Mouse (Mus musculus): Measurements from ENCODE around the gene Cdh1. TPM values are rescaled to one million over a fixed set of nuclear protein-coding genes. Genes with fewer than 3 reads are reported as not detected.
A peak's percentile ranks its signal among the peaks of the same experiment; 100 is the strongest.

The Cdh1 gene
- polyA plus RNA-seq, 1 experiment from 2014 or later, result 9.0 TPM

DNA sequence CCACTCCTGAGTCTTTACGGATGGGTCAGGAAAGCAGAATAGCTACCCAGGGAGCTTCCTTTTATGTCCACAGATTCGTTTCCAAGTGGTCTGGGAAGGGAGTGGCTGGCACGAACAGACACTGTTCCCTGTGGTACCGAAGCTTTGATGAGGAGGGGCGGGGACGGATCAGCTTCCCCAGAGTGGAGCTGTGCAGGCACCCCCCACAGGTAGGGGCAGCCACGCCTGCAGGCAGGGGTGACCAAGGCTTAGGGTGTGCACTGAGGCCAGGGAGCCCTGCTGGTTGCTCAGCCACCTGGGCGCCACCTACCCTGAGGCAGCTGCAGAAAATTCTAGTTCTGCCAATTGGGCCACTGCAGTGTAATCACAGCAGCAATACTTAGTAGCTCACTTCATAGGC, 29.5 kb downstream of the Cdh1 start:
- no peaks in the 10 kb centered on the region for H3K9me3 ChIP-seq
- H3K4me1 ChIP-seq (replicated peaks), result peaks cover 36% of the 10 kb centered on the region

DNA sequence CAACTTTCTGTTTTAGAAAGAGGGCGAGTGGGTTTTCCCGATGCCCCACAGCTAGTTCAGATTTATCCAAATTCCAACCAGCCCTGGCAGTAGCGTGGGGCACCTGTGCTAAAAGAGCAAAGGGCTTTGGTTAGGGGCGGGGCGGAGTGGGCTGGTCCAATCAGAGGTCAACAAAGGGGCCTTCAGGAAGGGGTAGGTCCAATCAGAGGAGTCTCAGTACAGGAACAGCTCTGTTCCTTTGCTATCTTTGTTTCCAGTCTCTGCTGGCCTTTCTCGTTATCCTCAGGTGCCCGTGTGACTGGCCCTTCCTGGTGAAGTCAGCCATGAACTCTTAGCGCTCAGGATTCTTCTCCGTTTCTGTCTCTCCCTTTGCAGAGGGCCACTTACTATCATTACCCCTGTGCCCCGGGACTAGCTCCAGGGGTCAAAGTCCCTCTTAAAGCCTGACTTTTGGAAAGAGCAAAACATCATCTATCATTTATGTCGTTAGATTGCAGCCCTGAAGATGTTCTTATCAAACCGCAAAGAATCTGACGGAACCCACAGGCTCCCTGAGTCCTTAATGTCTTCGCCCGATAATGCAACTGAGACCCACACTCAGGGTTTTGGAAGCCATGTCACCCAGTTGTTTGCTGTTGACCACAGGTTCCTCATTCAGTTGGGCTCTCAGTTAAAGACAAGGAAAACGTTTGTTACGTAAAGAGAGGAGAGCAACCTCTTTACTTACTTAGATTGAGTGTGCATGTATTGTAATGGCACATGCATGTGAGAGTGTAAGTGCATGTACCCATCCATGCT, 30.4 kb downstream of the Cdh1 start:
- H3K27me3 ChIP-seq (ENCODE audit: insufficient read depth, poor library complexity, severe bottlenecking), result no peaks in the 10 kb centered on the region
- DNase-seq (ENCODE audit: low spot score), result no peak
- H3K9me3 ChIP-seq, result no peaks in the 10 kb centered on the region
- peaks cover 36% of the 10 kb centered on the region for H3K4me1 ChIP-seq (replicated peaks)
- H3K4me3 ChIP-seq, result no peak overlapping the region
- H3K36me3 ChIP-seq, result no peaks in the 10 kb centered on the region
- WGBS, result 71% methylated on average over 17 of the region's 17 CpGs
- no peak overlapping the region for H3K27ac ChIP-seq

More for the DNA sequence above, 29.5 kb downstream of the Cdh1 start:
- Histone ChIP-seq H3K36me3 (no peaks in the 10 kb centered on the region), H3K4me3 (no peak overlapping the region), H3K27ac (no peak overlapping the region), H3K27me3 (ENCODE audit: insufficient read depth, poor library complexity, severe bottlenecking) (no peaks in the 10 kb centered on the region)
- 14% methylated on average over 8 of the region's 8 CpGs for WGBS
- DNase-seq (ENCODE audit: low spot score), result no peak

DNA sequence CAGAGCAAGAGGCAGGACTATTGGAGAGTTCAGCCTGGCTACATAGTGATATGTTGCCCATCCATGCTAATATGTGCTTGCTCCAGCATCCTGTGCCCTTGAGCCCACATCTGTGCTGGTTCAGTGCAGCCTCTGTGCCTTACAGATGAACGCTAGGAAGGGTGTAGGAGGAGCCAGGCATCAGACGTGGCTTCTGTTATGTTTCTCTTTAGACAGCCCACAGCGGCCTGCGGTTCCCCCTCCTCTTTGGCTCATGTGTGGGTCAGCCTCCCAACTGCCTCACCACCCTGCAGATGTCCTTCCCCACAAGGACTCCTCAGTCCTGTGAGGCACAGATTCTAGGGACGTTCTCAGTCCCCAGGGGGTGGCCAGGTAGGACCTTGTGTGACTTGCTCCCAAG, 32.1 kb downstream of the Cdh1 start:
- WGBS, result 46% methylated on average over 5 of the region's 5 CpGs
- peaks cover 32% of the 10 kb centered on the region for H3K4me1 ChIP-seq (replicated peaks)
- no peak for DNase-seq (ENCODE audit: low spot score)
- H3K36me3 ChIP-seq, result no peaks in the 10 kb centered on the region
- no peak overlapping the region for H3K27ac ChIP-seq
- no peaks in the 10 kb centered on the region for H3K27me3 ChIP-seq (ENCODE audit: insufficient read depth, poor library complexity, severe bottlenecking)
- H3K4me3 ChIP-seq, result no peak overlapping the region
- H3K9me3 ChIP-seq, result no peaks in the 10 kb centered on the region

DNA sequence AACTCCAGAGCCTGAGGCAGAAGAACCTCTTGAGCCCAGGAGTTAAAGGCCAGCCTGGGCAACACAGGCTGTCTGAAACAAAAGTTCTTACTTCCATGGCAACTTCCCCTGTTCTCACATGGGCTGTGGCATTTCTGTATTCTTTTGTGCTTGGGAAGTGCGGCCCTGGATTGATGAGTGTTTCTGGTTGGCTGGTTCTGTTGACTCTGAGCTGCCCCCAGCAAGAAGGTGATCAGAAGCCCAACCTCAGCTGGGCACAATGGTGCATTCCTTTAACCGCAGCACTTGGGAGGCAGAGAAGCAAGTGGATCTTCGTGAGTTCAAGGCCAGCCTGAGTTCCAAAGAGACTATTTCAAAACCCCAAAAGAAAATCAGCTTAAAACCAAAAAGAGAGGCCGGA, 34.3 kb downstream of the Cdh1 start:
- WGBS, result 72% methylated on average over 4 of the region's 4 CpGs
- Histone ChIP-seq H3K4me3 (no peak overlapping the region), H3K36me3 (no peaks in the 10 kb centered on the region), H3K27ac (0 out of 2 replicates have a peak overlapping the region, but pooled peaks have one; percentile 45), H3K4me1 (replicated peaks) (peaks cover 21% of the 10 kb centered on the region), H3K27me3 (ENCODE audit: insufficient read depth, poor library complexity, severe bottlenecking) (no peaks in the 10 kb centered on the region), H3K9me3 (no peaks in the 10 kb centered on the region)
- peak; percentile 24 for DNase-seq (ENCODE audit: low spot score)

DNA sequence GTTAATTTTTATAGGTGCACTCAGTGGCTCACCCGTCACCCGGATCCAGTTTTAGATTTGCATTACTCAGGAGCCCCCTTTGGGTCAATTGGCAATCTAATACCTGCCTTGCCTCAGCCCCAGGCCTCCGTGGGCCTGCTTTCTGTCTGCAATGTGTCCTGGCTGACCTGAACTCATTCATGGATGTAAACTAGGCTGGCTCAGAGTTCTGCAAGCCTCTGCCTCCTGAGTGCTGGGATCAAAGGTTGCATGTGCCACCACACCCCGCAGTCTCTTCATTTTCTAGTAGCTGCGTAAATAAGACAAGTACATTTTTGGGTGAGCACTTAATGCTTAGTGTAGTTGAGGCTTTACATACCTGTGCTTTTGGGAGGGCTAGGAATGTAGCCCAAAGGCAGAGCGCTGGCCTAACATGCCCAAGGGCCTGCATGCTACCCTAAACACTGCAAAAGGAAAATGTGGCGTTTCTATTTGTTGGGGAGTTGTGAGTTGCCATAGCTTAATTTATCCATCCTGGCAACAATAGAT, 35.7 kb downstream of the Cdh1 start:
- no peaks in the 10 kb centered on the region for H3K9me3 ChIP-seq

DNA sequence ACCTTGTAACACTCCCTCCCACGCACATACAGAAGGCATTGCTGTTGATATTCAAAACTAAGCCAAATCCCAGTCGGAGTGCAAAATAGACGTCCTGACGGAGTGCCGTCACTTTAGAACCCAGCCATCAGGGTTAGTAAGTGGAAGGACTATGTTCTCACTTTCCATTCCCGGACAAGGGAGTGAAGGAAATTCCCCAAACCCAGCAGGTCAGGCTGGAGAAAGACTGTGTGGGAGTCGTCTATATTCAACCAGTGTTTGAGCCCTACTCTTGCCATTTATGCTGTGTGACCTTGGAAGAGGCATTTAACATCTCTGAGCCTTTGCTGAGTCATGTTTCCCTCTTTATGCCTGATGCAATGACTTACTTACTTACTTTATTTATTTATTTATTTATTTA, 37.1 kb downstream of the Cdh1 start:
- Histone ChIP-seq H3K27me3 (ENCODE audit: insufficient read depth, poor library complexity, severe bottlenecking) (no peaks in the 10 kb centered on the region), H3K4me3 (no peak overlapping the region), H3K36me3 (no peaks in the 10 kb centered on the region), H3K9me3 (no peaks in the 10 kb centered on the region), H3K4me1 (replicated peaks) (peaks cover 16% of the 10 kb centered on the region), H3K27ac (no peak overlapping the region)
- WGBS, result 87% methylated on average over 7 of the region's 7 CpGs
- DNase-seq (ENCODE audit: low spot score), result no peak

More for the DNA sequence above, 35.7 kb downstream of the Cdh1 start:
- Histone ChIP-seq H3K27me3 (ENCODE audit: insufficient read depth, poor library complexity, severe bottlenecking) (no peaks in the 10 kb centered on the region), H3K4me1 (replicated peaks) (peaks cover 17% of the 10 kb centered on the region), H3K27ac (no peak overlapping the region), H3K4me3 (no peak overlapping the region), H3K36me3 (no peaks in the 10 kb centered on the region)
- 90% methylated on average over 7 of the region's 7 CpGs for WGBS
- no peak for DNase-seq (ENCODE audit: low spot score)

DNA sequence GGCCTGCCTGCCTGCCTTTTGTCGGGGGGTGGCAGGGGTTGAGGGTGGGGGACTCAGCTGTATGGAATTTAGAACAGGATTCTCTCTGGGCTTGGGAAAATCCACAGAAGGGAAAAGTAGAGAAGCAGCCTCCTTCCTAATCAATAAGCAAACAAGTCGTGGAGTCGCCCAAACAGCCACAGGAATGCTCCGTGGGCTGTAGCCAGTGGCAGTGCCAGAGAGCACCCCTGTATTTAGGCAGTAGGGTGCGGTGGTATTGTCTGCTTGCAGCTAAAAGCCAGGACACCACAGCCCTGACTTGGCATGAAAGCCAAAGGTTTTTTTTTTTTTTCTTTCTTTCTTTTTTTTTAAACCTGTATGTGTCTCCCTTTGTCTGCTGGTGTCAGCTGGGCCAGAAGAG, 37.8 kb downstream of the Cdh1 start:
- WGBS, result 81% methylated on average over 5 of the region's 5 CpGs
- no peaks in the 10 kb centered on the region for H3K27me3 ChIP-seq (ENCODE audit: insufficient read depth, poor library complexity, severe bottlenecking)
- H3K4me1 ChIP-seq (replicated peaks), result peaks cover 9% of the 10 kb centered on the region; the same call in 1 of the 2 replicates
- H3K36me3 ChIP-seq, result no peaks in the 10 kb centered on the region
- no peak overlapping the region for H3K27ac ChIP-seq
- no peak overlapping the region for H3K4me3 ChIP-seq
- H3K9me3 ChIP-seq, result no peaks in the 10 kb centered on the region
- no peak for DNase-seq (ENCODE audit: low spot score)

DNA sequence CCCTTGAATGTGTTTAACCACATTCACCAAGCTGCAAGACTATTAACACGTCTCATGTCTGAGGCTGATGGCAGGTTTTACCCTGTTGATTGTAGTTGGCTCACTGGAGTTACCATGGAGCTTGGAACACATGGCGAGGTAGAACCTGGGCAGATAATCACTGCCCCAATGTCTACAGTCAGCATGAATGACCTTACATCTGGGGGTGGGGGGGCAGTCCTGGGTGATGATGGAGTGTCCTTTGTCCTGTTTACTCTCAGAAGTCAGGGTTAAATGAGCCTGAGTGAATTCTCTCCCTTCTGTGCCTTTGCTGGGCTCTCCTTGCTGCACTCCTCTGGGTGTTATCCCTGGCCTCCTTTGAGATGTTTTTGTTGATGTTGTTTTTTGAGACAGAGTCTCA, 39.0 kb downstream of the Cdh1 start:
- no peaks in the 10 kb centered on the region; the same call in 1 of the 2 replicates for H3K4me1 ChIP-seq (replicated peaks)
- H3K27me3 ChIP-seq (ENCODE audit: insufficient read depth, poor library complexity, severe bottlenecking), result no peaks in the 10 kb centered on the region
- H3K9me3 ChIP-seq, result no peaks in the 10 kb centered on the region
- no peak overlapping the region for H3K4me3 ChIP-seq
- no peaks in the 10 kb centered on the region for H3K36me3 ChIP-seq
- 50% methylated on average over 2 of the region's 2 CpGs for WGBS
- DNase-seq (ENCODE audit: low spot score), result no peak
- no peak overlapping the region for H3K27ac ChIP-seq

DNA sequence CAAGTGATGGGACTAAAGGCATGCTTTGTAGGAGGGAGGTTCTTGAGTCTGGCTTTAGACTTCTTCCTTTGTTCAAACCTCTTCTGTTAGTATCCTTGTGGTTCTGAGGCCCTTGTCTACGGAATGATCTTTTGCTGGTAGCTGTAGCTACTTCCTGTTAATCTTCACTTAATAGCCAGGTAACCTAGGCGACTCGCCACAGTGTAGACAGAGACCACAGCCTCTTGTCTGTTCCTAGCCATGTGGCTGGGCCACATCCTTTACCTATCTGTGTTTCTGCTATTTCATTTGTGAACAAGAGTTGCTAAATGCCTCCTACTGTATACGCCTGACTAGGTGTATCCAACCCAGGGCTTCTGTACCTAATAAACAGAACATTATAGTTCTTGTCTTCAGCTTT, 39.9 kb downstream of the Cdh1 start:
- no peaks in the 10 kb centered on the region for H3K36me3 ChIP-seq
- H3K4me3 ChIP-seq, result no peak overlapping the region
- 94% methylated on average over 4 of the region's 4 CpGs for WGBS
- no peaks in the 10 kb centered on the region for H3K9me3 ChIP-seq
- no peaks in the 10 kb centered on the region for H3K4me1 ChIP-seq (replicated peaks)
- DNase-seq (ENCODE audit: low spot score), result no peak
- no peak overlapping the region for H3K27ac ChIP-seq
- H3K27me3 ChIP-seq (ENCODE audit: insufficient read depth, poor library complexity, severe bottlenecking), result no peaks in the 10 kb centered on the region

DNA sequence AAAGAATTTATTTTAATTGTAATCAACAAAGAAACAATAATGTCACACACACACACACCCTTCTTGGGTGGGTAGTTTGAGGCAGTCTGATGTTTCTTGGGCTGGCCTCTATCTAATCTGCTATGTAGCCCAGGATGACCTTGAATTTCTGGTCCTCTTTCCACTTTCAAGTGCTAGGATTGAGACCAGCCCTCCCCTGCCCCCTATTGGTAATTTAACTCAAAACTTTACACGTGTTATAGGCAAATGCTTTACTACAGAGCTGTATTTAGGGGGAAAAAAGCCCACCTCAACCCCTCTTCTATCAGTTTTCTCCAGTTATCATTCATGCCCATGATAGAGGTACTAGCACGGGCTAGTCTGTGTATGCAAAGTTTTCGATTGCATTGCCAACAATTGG, 41.8 kb downstream of the Cdh1 start:
- Histone ChIP-seq H3K27me3 (ENCODE audit: insufficient read depth, poor library complexity, severe bottlenecking) (no peaks in the 10 kb centered on the region), H3K36me3 (no peaks in the 10 kb centered on the region), H3K27ac (no peak overlapping the region), H3K9me3 (no peaks in the 10 kb centered on the region), H3K4me1 (replicated peaks) (no peaks in the 10 kb centered on the region), H3K4me3 (no peak overlapping the region)
- no peak for DNase-seq (ENCODE audit: low spot score)
- WGBS, result 82% methylated on average over 3 of the region's 3 CpGs

DNA sequence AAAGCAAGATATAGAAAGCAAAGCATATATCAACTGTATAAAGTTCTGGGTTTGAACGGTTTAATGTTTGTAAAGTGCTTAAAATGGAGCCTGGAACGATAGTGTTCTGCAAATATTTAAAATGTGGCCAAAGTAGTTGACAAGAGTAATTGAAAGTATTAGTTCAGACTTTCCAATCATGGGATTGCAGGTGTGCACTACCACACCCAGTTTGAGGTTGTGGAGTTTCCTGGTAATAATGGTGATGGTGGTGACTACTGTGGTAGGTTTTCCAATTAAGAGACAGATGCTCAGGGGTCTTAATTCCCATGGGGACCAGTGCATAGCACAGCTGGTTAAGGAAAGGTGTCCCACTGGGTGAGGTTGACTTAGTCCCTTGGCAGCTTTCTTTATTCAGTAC, 43.0 kb downstream of the Cdh1 start:
- H3K4me1 ChIP-seq (replicated peaks), result no peaks in the 10 kb centered on the region
- H3K36me3 ChIP-seq, result no peaks in the 10 kb centered on the region
- no peak for DNase-seq (ENCODE audit: low spot score)
- 92% methylated on average over 2 of the region's 2 CpGs for WGBS
- H3K27me3 ChIP-seq (ENCODE audit: insufficient read depth, poor library complexity, severe bottlenecking), result no peaks in the 10 kb centered on the region
- H3K4me3 ChIP-seq, result no peak overlapping the region
- H3K27ac ChIP-seq, result no peak overlapping the region
- no peaks in the 10 kb centered on the region for H3K9me3 ChIP-seq

DNA sequence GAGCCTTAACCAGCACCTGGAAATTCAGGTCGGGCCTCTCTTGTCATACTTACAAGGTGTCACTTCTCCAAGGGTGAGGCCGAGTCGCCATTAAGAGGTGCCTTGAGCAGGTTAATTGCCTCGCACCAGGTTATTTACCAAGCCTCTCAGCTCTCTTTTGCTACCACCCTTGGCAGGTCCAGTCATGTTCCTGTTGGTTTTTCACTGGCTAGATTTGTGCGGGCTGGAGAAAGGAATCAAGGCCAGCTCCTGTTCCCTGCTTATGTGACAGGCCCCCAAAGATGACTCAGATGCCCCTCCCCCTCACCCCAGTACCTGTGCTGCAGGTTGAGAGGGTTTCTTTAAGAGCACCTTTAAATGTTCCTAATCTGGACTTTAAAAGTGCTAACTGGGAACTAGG, 43.6 kb downstream of the Cdh1 start:
- 78% methylated on average over 5 of the region's 5 CpGs for WGBS

DNA sequence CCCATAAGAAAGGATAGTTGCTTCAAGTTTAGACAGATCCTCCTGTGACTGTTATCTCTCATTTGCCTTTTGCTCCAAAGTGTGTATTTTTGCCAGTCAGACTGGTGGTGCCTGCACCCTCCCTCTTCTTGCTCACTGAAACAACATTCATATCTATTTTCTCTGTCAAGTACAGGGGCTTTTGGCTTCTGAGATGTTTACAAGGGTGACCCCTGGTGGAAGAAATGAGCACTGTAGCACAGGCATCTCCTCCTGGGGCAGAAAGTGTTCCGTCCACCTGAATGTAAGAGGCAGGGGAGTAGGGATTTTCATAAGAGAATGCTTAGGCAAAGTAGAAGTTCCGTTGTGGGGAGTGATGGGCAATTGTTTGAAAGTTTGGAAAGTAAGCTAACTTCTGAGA, 44.2 kb downstream of the Cdh1 start:
- whole genome bisulfite sequencing, result 49% methylated on average over 2 of the region's 2 CpGs
- no peaks in the 10 kb centered on the region for H3K27me3 ChIP-seq (ENCODE audit: insufficient read depth, poor library complexity, severe bottlenecking)
- H3K9me3 ChIP-seq, result no peaks in the 10 kb centered on the region
- H3K4me1 ChIP-seq (replicated peaks), result no peaks in the 10 kb centered on the region
- peak; percentile 76 for DNase-seq (ENCODE audit: low spot score)
- no peak overlapping the region for H3K27ac ChIP-seq
- H3K36me3 ChIP-seq, result no peaks in the 10 kb centered on the region
- no peak overlapping the region for H3K4me3 ChIP-seq

More for the DNA sequence above, 43.6 kb downstream of the Cdh1 start:
- Histone ChIP-seq H3K4me1 (replicated peaks) (no peaks in the 10 kb centered on the region), H3K9me3 (no peaks in the 10 kb centered on the region), H3K4me3 (no peak overlapping the region), H3K36me3 (no peaks in the 10 kb centered on the region), H3K27me3 (ENCODE audit: insufficient read depth, poor library complexity, severe bottlenecking) (no peaks in the 10 kb centered on the region), H3K27ac (no peak overlapping the region)
- DNase-seq (ENCODE audit: low spot score), result no peak

Measured in hindbrain, embryonic 10.5 days (tissue).